Mouse (Mus musculus) lung, postnatal 25 days (tissue): ENCODE results near the gene E130308A19Rik.

ENCODE experiments used
- DNase-seq: peaks from one replicate; pipeline ENCODE4 v3.0.0; 2022; ENCODE audit warnings: low spot score

E130308A19Rik gene

GRCm38 (mm10) chr4:59639163-59639562, 13.2 kb downstream of the E130308A19Rik start:
- no peak for DNase-seq

- peak; percentile 17 for DNase-seq
Observed at GRCm38 (mm10) chr4:59640720-59641119, 14.7 kb downstream of the E130308A19Rik start.

- no peak for DNase-seq
Observed at GRCm38 (mm10) chr4:59642039-59642438, 16.0 kb downstream of the E130308A19Rik start.

GRCm38 (mm10) chr4:59642657-59643056, 16.6 kb downstream of the E130308A19Rik start:
- no peak for DNase-seq

- DNase-seq: no peak
Observed at GRCm38 (mm10) chr4:59644431-59644830, 18.4 kb downstream of the E130308A19Rik start.

- DNase-seq: no peak
Observed at GRCm38 (mm10) chr4:59644992-59645391, 19.0 kb downstream of the E130308A19Rik start.

GRCm38 (mm10) chr4:59645610-59646009, 19.6 kb downstream of the E130308A19Rik start:
- no peak for DNase-seq

GRCm38 (mm10) chr4:59646020-59646696, 20.1 kb downstream of the E130308A19Rik start:
- no peak for DNase-seq

GRCm38 (mm10) chr4:59649119-59649518, 23.1 kb downstream of the E130308A19Rik start:
- no peak for DNase-seq

GRCm38 (mm10) chr4:59652166-59652681, 26.2 kb downstream of the E130308A19Rik start:
- no peak for DNase-seq

- no peak for DNase-seq
Observed at GRCm38 (mm10) chr4:59656061-59656642, 30.1 kb downstream of the E130308A19Rik start.

GRCm38 (mm10) chr4:59662163-59662562, 36.2 kb downstream of the E130308A19Rik start:
- DNase-seq: peak; percentile 10

- no peak for DNase-seq
Observed at GRCm38 (mm10) chr4:59663451-59663850, 37.4 kb downstream of the E130308A19Rik start.

- DNase-seq: peak; percentile 33
Observed at GRCm38 (mm10) chr4:59666550-59667317, 40.7 kb downstream of the E130308A19Rik start.

- DNase-seq: no peak
Observed at GRCm38 (mm10) chr4:59668050-59668449, 42.0 kb downstream of the E130308A19Rik start.

GRCm38 (mm10) chr4:59669131-59669530, 43.1 kb downstream of the E130308A19Rik start:
- no peak for DNase-seq

GRCm38 (mm10) chr4:59670015-59670414, 44.0 kb downstream of the E130308A19Rik start:
- DNase-seq: no peak

- DNase-seq: no peak
Observed at GRCm38 (mm10) chr4:59673423-59674117, 47.6 kb downstream of the E130308A19Rik start.

- DNase-seq: no peak
Observed at GRCm38 (mm10) chr4:59674929-59675679, 49.1 kb downstream of the E130308A19Rik start.

- DNase-seq: no peak
Observed at GRCm38 (mm10) chr4:59675699-59676098, 49.7 kb downstream of the E130308A19Rik start.

- DNase-seq: no peak
Observed at GRCm38 (mm10) chr4:59681383-59681782, 55.4 kb downstream of the E130308A19Rik start.
